Mouse (Mus musculus): ENCODE data around the gene Hspbp1. TPM values are rescaled to one million over a fixed set of nuclear protein-coding genes. Genes with fewer than 3 reads are reported as not detected.

Hspbp1 gene
- polyA plus RNA-seq, 1 experiment from 2014 or later: 78.2 TPM

DNA sequence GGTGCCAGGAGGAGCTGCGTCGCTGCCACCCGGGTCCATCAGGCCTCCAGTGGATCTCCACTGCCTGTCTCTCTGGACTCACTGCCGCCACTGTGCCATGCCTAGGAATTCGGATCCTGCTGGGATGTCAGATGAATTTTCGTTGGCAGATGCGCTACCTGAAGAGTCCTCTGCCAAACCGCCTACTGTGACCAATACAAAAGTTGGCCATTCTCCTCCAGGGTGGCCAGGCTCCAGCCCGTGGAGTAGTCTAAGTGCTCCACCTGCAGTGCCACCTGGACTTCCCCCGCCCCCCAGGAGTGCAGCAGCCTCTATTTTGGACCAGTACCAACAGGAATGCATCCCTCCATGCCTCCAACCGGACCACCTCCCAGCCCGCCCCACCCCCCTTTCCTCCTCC, 73.4 kb downstream of the Hspbp1 start:
- WGBS: 78% methylated on average over 12 of the region's 12 CpGs
- no peaks in the 10 kb centered on the region for H3K4me1 ChIP-seq (replicated peaks)
- no peak for ATAC-seq (ENCODE audit: insufficient number of reproducible peaks, low FRiP score)

More for the DNA sequence above, 73.4 kb downstream of the Hspbp1 start:
- Histone ChIP-seq H3K4me3 (no peak overlapping the region), H3K27ac (ENCODE audit: poor library complexity, severe bottlenecking) (no peak overlapping the region), H3K9me3 (replicated peaks) (0 out of 2 replicates have a peak, but pooled peaks cover 5% of the 10 kb centered on the region), H3K36me3 (no peaks in the 10 kb centered on the region), H3K27me3 (replicated peaks) (no peaks in the 10 kb centered on the region), H3K4me2 (no peak overlapping the region), H3K9ac (no peak overlapping the region)

Other genes starting within 250 kb of the Hspbp1 start
- 27.5 and 27.6 TPM in 2 replicates for gene Rdh13, start 239.4 kb downstream of the Hspbp1 start, polyA plus RNA-seq (2016; fragmentation: Nextera tagmentation; extraction: Ambion mirVana)
- gene Eps8l1, start 224.4 kb downstream of the Hspbp1 start, polyA plus RNA-seq (2016; fragmentation: Nextera tagmentation; extraction: Ambion mirVana): 3.0 and 4.1 TPM in 2 replicates
- gene Ppp1r12c, start 183.4 kb downstream of the Hspbp1 start, polyA plus RNA-seq (2016; fragmentation: Nextera tagmentation; extraction: Ambion mirVana): 50.2 and 53.9 TPM in 2 replicates
- 543 and 550 TPM in 2 replicates for gene Tnnt1, start 168.7 kb downstream of the Hspbp1 start, polyA plus RNA-seq (2016; fragmentation: Nextera tagmentation; extraction: Ambion mirVana)
- gene Tnni3, start 160.8 kb downstream of the Hspbp1 start, polyA plus RNA-seq (2016; fragmentation: Nextera tagmentation; extraction: Ambion mirVana): 1,739 and 1,749 TPM in 2 replicates
- 0.54 and 0.83 TPM in 2 replicates for gene Dnaaf3, start 152.6 kb downstream of the Hspbp1 start, polyA plus RNA-seq (2016; fragmentation: Nextera tagmentation; extraction: Ambion mirVana)
- 1.4 and 1.6 TPM in 2 replicates for gene Syt5, start 137.5 kb downstream of the Hspbp1 start, polyA plus RNA-seq (2016; fragmentation: Nextera tagmentation; extraction: Ambion mirVana)
- not detected in 2 replicates for gene Ptprh, start 81.0 kb downstream of the Hspbp1 start, polyA plus RNA-seq (2016; fragmentation: Nextera tagmentation; extraction: Ambion mirVana)
- gene Tmem86b, start 53.6 kb downstream of the Hspbp1 start, polyA plus RNA-seq (2016; fragmentation: Nextera tagmentation; extraction: Ambion mirVana): 3.2 and 3.7 TPM in 2 replicates
- gene Ppp6r1, start 26.0 kb downstream of the Hspbp1 start, polyA plus RNA-seq (2016; fragmentation: Nextera tagmentation; extraction: Ambion mirVana): 9.8 and 10.2 TPM in 2 replicates
- 1.0 and 1.7 TPM in 2 replicates for gene Brsk1, start 5.5 kb upstream of the Hspbp1 start, polyA plus RNA-seq (2016; fragmentation: Nextera tagmentation; extraction: Ambion mirVana)
- 0.08 TPM in 1 of 2 replicates, not detected in the other for gene Tmem150b, start 40.2 kb upstream of the Hspbp1 start, polyA plus RNA-seq (2016; fragmentation: Nextera tagmentation; extraction: Ambion mirVana)
- 60.7 and 65.0 TPM in 2 replicates for gene Kmt5c, start 55.0 kb upstream of the Hspbp1 start, polyA plus RNA-seq (2016; fragmentation: Nextera tagmentation; extraction: Ambion mirVana)
- 41.0 and 44.4 TPM in 2 replicates for gene Cox6b2, start 68.0 kb upstream of the Hspbp1 start, polyA plus RNA-seq (2016; fragmentation: Nextera tagmentation; extraction: Ambion mirVana)
- not detected in 2 replicates for gene Fam71e2, start 86.2 kb upstream of the Hspbp1 start, polyA plus RNA-seq (2016; fragmentation: Nextera tagmentation; extraction: Ambion mirVana)
- gene Il11, start 97.8 kb upstream of the Hspbp1 start, polyA plus RNA-seq (2016; fragmentation: Nextera tagmentation; extraction: Ambion mirVana): 0.28 TPM in 1 of 2 replicates, not detected in the other
- gene Tmem190, start 97.9 kb upstream of the Hspbp1 start, polyA plus RNA-seq (2016; fragmentation: Nextera tagmentation; extraction: Ambion mirVana): not detected in 2 replicates
- gene Tmem238, start 104.6 kb upstream of the Hspbp1 start, polyA plus RNA-seq (2016; fragmentation: Nextera tagmentation; extraction: Ambion mirVana): 4.6 and 4.8 TPM in 2 replicates
- 279 and 284 TPM in 2 replicates for gene Rpl28, start 107.8 kb upstream of the Hspbp1 start, polyA plus RNA-seq (2016; fragmentation: Nextera tagmentation; extraction: Ambion mirVana)
- gene Ube2s, start 127.5 kb upstream of the Hspbp1 start, polyA plus RNA-seq (2016; fragmentation: Nextera tagmentation; extraction: Ambion mirVana): 344 and 363 TPM in 2 replicates
- gene Shisa7, start 159.6 kb upstream of the Hspbp1 start, polyA plus RNA-seq (2016; fragmentation: Nextera tagmentation; extraction: Ambion mirVana): 0.05 TPM in 1 of 2 replicates, not detected in the other
- 3.9 and 4.4 TPM in 2 replicates for gene Isoc2b, start 185.2 kb upstream of the Hspbp1 start, polyA plus RNA-seq (2016; fragmentation: Nextera tagmentation; extraction: Ambion mirVana)
- 0.74 and 1.0 TPM in 2 replicates for gene Isoc2a, start 192.1 kb upstream of the Hspbp1 start, polyA plus RNA-seq (2016; fragmentation: Nextera tagmentation; extraction: Ambion mirVana)
- 0.27 and 0.30 TPM in 2 replicates for gene Gm36210, start 221.4 kb upstream of the Hspbp1 start, polyA plus RNA-seq (2016; fragmentation: Nextera tagmentation; extraction: Ambion mirVana)
- gene Zfp628, start 230.1 kb upstream of the Hspbp1 start, polyA plus RNA-seq (2016; fragmentation: Nextera tagmentation; extraction: Ambion mirVana): 2.6 and 2.9 TPM in 2 replicates
- 4.6 and 5.5 TPM in 2 replicates for gene Nat14, start 237.0 kb upstream of the Hspbp1 start, polyA plus RNA-seq (2016; fragmentation: Nextera tagmentation; extraction: Ambion mirVana)
- gene Ssc5d, start 240.7 kb upstream of the Hspbp1 start, polyA plus RNA-seq (2016; fragmentation: Nextera tagmentation; extraction: Ambion mirVana): 1.5 and 1.7 TPM in 2 replicates